ENCODE assay signal across 15 mouse cellular contexts in genomic region chr16:91905987-91906386, GRCm38 (mm10).
DNase-seq lines count a peak whose midpoint lies in the region; ATAC-seq lines count a peak whose summit lies in the region.
"Had no signal": no experiment of that assay in that cellular context is flagged by ENCODE, and none has a peak within 500 bp of the region (broad histone marks: within the 10 kb centered on the region; RNA-seq: fewer than 3 reads in every experiment).

No protein-coding gene starts in this region.

- peak; percentile 60 for ATAC-seq in frontal cortex, adult (ENCODE audit: low TSS enrichment)
- ATAC-seq: hindbrain, postnatal 0 days had no signal

- DNase-seq in frontal cortex, postnatal 14 days (ENCODE audit: low spot score in 2 of 2), result no peak
- DNase-seq in right cerebral cortex, postnatal 14 days, result peak; percentile 37
- DNase-seq in right cerebral cortex, adult 2 months (ENCODE audit: low spot score in 2 of 2), result no peak
- peak; percentile 65 for DNase-seq in brain, adult 2 months (ENCODE audit: low read depth, low spot score)
- peak; percentile 61 for DNase-seq in telencephalon, adult 2 months (ENCODE audit: low read depth, low spot score)
- DNase-seq in heart, postnatal 10 days, result no peak
- DNase-seq: adrenal gland, postnatal 14 days; cerebellum, adult 18-20 months; cerebellum, adult 9-11 months; cerebellum, postnatal 36 days; gastrocnemius, adult 2 months; gastrocnemius, postnatal 25 days; kidney, adult 11 months had no signal

- intact Hi-C loops in heart, postnatal 10 days (cut with DNase I), result no loop called here

Comparison
In these comparisons a context has a peak if more than half of its experiments do, and no peak if none do; other contexts are left out.
1. DNase-seq: peak in right cerebral cortex, postnatal 14 days (single experiment), brain, adult 2 months (single experiment) and telencephalon, adult 2 months (single experiment); none in frontal cortex, postnatal 14 days (0 of 2), right cerebral cortex, adult 2 months (0 of 2) and heart, postnatal 10 days (0 of 2).